Mouse (Mus musculus) thymus, postnatal 0 days (tissue): ENCODE data around the gene Amotl2. TPM values are rescaled to one million over a fixed set of nuclear protein-coding genes. Genes with fewer than 3 reads are reported as not detected.

Source experiments
- DNase-seq: peaks from one replicate; pipeline ENCODE4 v3.0.0-alpha.2; 2015; ENCODE audit warnings: low spot score
- polyA plus RNA-seq: library from polyadenylated mRNA; unstranded; fragments of >200 nt; fragmentation: Nextera tagmentation; extraction: Ambion mirVana; gene quantifications from 2 replicates; pipeline ENCODE4 v1.2.1, GENCODE M21; 2015

The Amotl2 gene
- polyA plus RNA-seq, 1 experiment from 2014 or later: 6.4 TPM

- DNase-seq: no peak
These were observed 2.6 kb downstream of the Amotl2 start for GRCm38 (mm10) chr9:102719085-102719484.

- DNase-seq: no peak
These were observed 3.6 kb downstream of the Amotl2 start for GRCm38 (mm10) chr9:102719936-102720566.

- DNase-seq: no peak
These were observed 4.2 kb downstream of the Amotl2 start for GRCm38 (mm10) chr9:102720567-102721167.

- no peak for DNase-seq
These were observed 5.0 kb downstream of the Amotl2 start for GRCm38 (mm10) chr9:102721406-102721978.

- DNase-seq: no peak
These were observed 5.6 kb downstream of the Amotl2 start for GRCm38 (mm10) chr9:102722071-102722561.

- no peak for DNase-seq
These were observed 6.3 kb downstream of the Amotl2 start for GRCm38 (mm10) chr9:102722750-102723149.

- DNase-seq: no peak
These were observed 6.8 kb downstream of the Amotl2 start for GRCm38 (mm10) chr9:102723241-102723709.

- no peak for DNase-seq
These were observed 7.6 kb downstream of the Amotl2 start for GRCm38 (mm10) chr9:102723990-102724461.

- no peak for DNase-seq
These were observed 8.5 kb downstream of the Amotl2 start for GRCm38 (mm10) chr9:102724942-102725341.

- DNase-seq: no peak
These were observed 9.6 kb downstream of the Amotl2 start for GRCm38 (mm10) chr9:102725958-102726654.

- DNase-seq: no peak
These were observed 10.3 kb downstream of the Amotl2 start for GRCm38 (mm10) chr9:102726811-102727210.

GRCm38 (mm10) chr9:102727662-102728468 lies 11.4 kb downstream of the Amotl2 start:
- DNase-seq: no peak

GRCm38 (mm10) chr9:102728469-102728747 lies 11.9 kb downstream of the Amotl2 start:
- DNase-seq: no peak

GRCm38 (mm10) chr9:102729093-102729845 lies 12.8 kb downstream of the Amotl2 start:
- no peak for DNase-seq

- no peak for DNase-seq
These were observed 13.5 kb downstream of the Amotl2 start for GRCm38 (mm10) chr9:102729876-102730413.

- DNase-seq: no peak
These were observed 14.6 kb downstream of the Amotl2 start for GRCm38 (mm10) chr9:102731044-102731471.

- no peak for DNase-seq
These were observed 15.2 kb downstream of the Amotl2 start for GRCm38 (mm10) chr9:102731574-102732175.

GRCm38 (mm10) chr9:102732326-102732865 lies 15.9 kb downstream of the Amotl2 start:
- no peak for DNase-seq

- DNase-seq: no peak
These were observed 17.0 kb downstream of the Amotl2 start for GRCm38 (mm10) chr9:102733459-102733858.
